Mouse (Mus musculus) lung, postnatal 0 days (tissue): ENCODE data around the gene Pkig.

ENCODE experiments used
- CTCF ChIP-seq: IDR thresholded peaks from 2 replicates; pipeline ENCODE4 v1.5.1; 2016; ENCODE audit warnings: antibody characterized with exemption, mild to moderate bottlenecking
- EP300 ChIP-seq: IDR thresholded peaks from 2 replicates; pipeline ENCODE4 v1.6.1; 2016; ENCODE audit warnings: antibody characterized with exemption, mild to moderate bottlenecking, control low read depth

DNA sequence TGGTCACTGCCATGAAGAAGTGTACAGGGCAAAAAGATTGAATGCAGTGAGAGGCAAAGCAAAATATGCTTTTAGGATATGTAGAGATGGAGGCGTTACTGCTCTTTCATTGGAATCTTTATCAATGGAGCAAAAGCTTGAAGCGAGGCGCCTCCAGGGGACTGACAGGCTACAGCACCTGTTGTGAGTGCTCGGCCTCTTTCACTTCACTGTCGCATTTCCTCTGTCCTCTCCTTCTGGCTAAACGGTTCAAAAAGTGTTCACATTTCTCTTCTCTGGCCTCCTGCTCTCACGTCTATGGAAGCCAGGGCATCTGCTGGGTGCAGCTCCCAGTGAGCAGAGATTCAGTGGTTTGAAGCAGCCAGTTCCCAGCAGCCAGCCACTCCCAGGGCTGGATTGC is 44.2 kb downstream of the Pkig start:
- no peak for TF ChIP-seq EP300
- no peak for TF ChIP-seq CTCF
